Mouse (Mus musculus) megakaryocyte, embryonic 14.5 days (primary cell): Measurements from ENCODE around the gene Gm20721.

ENCODE experiments used
- FLI1 ChIP-seq: IDR thresholded peaks from 2 replicates; pipeline ENCODE4 v1.6.1; 2012; ENCODE audit warnings: low read length, inconsistent platforms, mixed read lengths
- GATA1 ChIP-seq: IDR thresholded peaks from 3 replicates; pipeline ENCODE4 v1.6.1; 2012; ENCODE audit warnings: mixed read lengths, low read length, inconsistent platforms, borderline replicate concordance

DNA sequence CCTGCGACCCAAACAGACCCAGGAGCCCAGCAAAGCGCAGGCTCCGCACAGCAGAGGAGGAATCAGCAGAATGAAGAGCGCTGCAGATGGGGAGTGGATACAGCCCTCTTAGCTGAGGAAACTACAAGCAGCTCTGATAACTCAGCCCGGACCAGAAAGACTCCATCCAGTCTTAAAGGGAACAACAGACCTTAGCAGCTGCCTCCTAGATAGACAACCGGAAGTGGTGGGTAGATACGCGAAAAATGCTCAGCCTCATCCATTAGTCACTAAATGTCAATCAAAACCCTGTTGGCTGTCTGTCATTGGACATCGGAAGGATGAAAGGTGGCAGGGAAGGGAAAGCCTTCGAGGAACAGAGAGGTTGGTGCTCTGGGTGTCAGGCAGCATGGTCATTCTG, 20.1 kb upstream of the Gm20721 start:
- TF ChIP-seq GATA1: no peak
- no peak for TF ChIP-seq FLI1
